Mouse (Mus musculus): ENCODE data around the gene Jup.

DNA sequence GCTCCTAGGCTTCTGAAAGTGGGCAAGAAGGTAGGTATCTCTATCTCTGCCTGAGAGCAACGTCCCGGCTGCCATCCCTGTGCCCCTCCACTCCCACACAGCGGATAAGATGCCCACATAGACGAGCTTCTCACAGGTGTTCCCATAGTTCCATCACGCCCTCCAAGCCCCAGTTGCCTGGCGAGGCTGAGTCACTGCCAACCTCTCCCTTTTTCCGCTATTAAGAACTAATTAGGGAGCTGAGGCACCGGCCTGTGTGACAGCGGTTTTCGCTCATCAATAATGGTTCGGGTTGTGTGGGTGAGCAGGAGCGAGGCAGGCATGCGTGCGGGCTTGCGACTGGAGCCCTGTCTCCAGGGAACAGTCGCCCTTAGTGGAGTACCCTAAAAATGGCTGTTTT is 67.3 kb downstream of the Jup start:
- TF ChIP-seq GATA1 (IDR thresholded peaks at IDR 0.05; ENCODE audit: low read length) (no peak), TAL1 (IDR thresholded peaks at IDR 0.05; ENCODE audit: low read length) (no peak)

Measured in erythroblast, embryonic 14.5 days (primary cell).